Mouse (Mus musculus) stomach, postnatal 0 days (tissue): ENCODE data around the gene Glcci1.

Experiments
- CTCF ChIP-seq: IDR thresholded peaks from 2 replicates; pipeline ENCODE4 v1.5.1; 2016; ENCODE audit warnings: antibody characterized with exemption, low read depth, mild to moderate bottlenecking, moderate library complexity
- EP300 ChIP-seq: optimal IDR thresholded peaks from 2 replicates; pipeline ENCODE3; 2016; ENCODE audit warnings: antibody characterized with exemption

DNA sequence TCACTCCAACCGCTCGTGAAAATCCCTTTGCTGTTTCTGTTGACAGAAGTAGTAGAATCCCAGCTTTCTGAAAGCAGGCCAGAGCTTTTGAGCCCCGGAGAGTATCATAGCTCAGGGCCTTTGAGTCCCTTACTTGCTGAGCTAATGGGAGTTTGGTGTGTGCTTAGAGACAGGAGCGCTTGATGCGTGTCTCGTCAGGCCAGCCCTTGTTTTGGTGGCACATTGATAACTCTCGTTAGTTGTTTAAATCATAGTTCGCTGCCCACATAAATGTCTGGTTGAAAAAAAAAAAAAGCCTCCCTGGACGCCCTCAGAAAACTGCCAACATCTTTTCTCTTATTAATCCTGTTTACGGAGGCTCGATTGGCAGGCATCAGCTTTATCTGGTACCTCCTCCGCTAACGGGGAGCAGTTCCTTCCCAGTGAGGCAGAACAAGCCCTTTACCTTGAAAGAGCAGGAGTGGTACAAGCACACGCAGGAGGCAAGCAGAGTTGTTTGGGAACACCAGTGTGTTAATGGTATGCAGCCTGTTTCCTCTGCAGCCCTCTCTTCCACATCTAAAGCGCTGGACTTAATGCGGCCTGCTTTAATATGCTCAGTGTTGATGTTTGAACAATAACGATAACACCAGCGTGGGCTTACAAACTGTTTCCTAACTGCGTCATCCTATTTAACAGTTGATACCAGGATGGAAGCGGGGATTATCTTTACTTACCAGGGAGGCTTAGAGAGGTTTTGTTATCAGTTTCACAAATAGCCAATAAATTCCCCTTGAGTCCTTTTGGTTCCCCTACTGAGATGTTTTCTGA, 22.2 kb upstream of the Glcci1 start:
- no peak for TF ChIP-seq CTCF
- no peak for TF ChIP-seq EP300
